Mouse (Mus musculus): ENCODE data around the gene Mgat3.

- no peak for TF ChIP-seq GATA1 (IDR thresholded peaks at IDR 0.05; ENCODE audit: borderline replicate concordance, low read length)
- TF ChIP-seq FLI1 (IDR thresholded peaks at IDR 0.05; ENCODE audit: low read length): no peak
These were observed 14.1 kb upstream of the Mgat3 start for GRCm38 (mm10) chr15:80159286-80159901.

All from megakaryocyte, embryonic 14.5 days (primary cell).